Mouse (Mus musculus) limb, embryonic 11.5 days (tissue): ENCODE data around the gene Isca1. TPM values are rescaled to one million over a fixed set of nuclear protein-coding genes. Genes with fewer than 3 reads are reported as not detected.
A peak's percentile ranks its signal among the peaks of the same experiment; 100 is the strongest.

Experiments
- ATAC-seq: fragments of 200-750 bp; cut with Nextera tagmentation; 2 replicates; pipeline ENCODE4 v1.8.0; 2017; ENCODE audit warnings: low read depth; ENCODE audit not compliant: insufficient number of reproducible peaks, low FRiP score, low TSS enrichment
- DNase-seq: peaks from one replicate; pipeline ENCODE4 v3.0.0-alpha.2; 2015; ENCODE audit warnings: low spot score
- H3K27ac ChIP-seq: fragments of 300-500 bp; sonication (generic); replicated peaks from 2 replicates; pipeline ENCODE4 v1.5.1; 2014; ENCODE audit warnings: low read depth, mild to moderate bottlenecking, low read length
- H3K27me3 ChIP-seq: fragments of 300-500 bp; sonication (generic); 2 replicates; pipeline ENCODE4 v1.6.1; 2014; ENCODE audit warnings: mild to moderate bottlenecking, low read length, mixed read lengths; ENCODE audit not compliant: control insufficient read depth, insufficient read depth
- H3K36me3 ChIP-seq: fragments of 300-500 bp; sonication (generic); 2 replicates; pipeline ENCODE4 v1.6.1; 2014; ENCODE audit warnings: mild to moderate bottlenecking, low read length, moderate library complexity, mixed read lengths; ENCODE audit not compliant: control insufficient read depth, insufficient read depth
- H3K4me1 ChIP-seq: fragments of 300-500 bp; sonication (generic); 2 replicates; pipeline ENCODE4 v1.6.1; 2014; ENCODE audit warnings: low read length, mixed read lengths; ENCODE audit not compliant: control insufficient read depth, insufficient read depth
- H3K4me2 ChIP-seq: fragments of 300-500 bp; sonication (generic); 2 replicates; pipeline ENCODE4 v1.6.1; 2014; ENCODE audit warnings: low read depth, mild to moderate bottlenecking, moderate library complexity; ENCODE audit not compliant: severe bottlenecking
- H3K4me3 ChIP-seq: fragments of 300-500 bp; sonication (generic); 2 replicates; pipeline ENCODE4 v1.5.1; 2014; ENCODE audit warnings: low read depth, low read length
- H3K9ac ChIP-seq: fragments of 300-500 bp; sonication (generic); 2 replicates; pipeline ENCODE4 v1.6.1; 2014; ENCODE audit warnings: mild to moderate bottlenecking, low read length
- H3K9me3 ChIP-seq: fragments of 300-500 bp; sonication (generic); 2 replicates; pipeline ENCODE4 v1.6.1; 2016; ENCODE audit warnings: low read length; ENCODE audit not compliant: control insufficient read depth
- WGBS: fragments of 180-500 bp; shearing (Covaris S2); extraction: QIAGEN DNeasy Blood & Tissue Kit; methylation state at CpG from one replicate; pipeline ENCODE4 v1.1.7; 2014; 5-methylcytosine and 5-hydroxymethylcytosine counted together
- polyA plus RNA-seq: library from polyadenylated mRNA; unstranded; fragments of >200 nt; fragmentation: Nextera tagmentation; extraction: Ambion mirVana; gene quantifications from 2 replicates; pipeline ENCODE4 v1.2.1, GENCODE M21; 2014

Isca1 gene
- polyA plus RNA-seq, 1 experiment from 2014 or later, result 108 TPM

DNA sequence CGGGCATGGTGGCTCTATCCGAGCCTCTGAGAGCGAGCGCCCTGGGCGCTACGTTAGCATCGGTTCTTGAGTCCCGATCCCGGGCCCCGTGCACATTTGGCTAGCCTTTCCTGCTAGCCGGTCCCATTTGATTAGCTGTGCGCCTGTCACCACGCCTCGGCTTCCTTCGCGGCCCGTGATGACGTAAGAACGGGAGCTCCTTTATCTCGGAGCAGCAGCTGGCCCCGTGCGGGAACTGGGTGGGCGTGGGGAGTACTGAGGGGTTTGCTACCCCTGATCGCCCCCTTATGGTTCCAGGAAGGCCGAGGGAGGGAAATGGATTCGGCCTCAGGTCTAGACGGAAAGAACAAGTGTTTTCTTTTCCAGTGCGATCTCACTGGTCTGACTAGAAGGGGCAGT lies 553 bp upstream of the Isca1 start:
- peaks cover 16% of the 10 kb centered on the region for H3K4me1 ChIP-seq
- H3K27ac ChIP-seq, result peak overlapping the region; percentile 94
- no peaks in the 10 kb centered on the region for H3K9me3 ChIP-seq
- under 1% methylated on average over 28 of the region's 28 CpGs for WGBS
- peak; percentile 90 for DNase-seq
- no peaks in the 10 kb centered on the region for H3K27me3 ChIP-seq
- peak overlapping the region; percentile 70 for H3K9ac ChIP-seq
- H3K4me2 ChIP-seq, result peak overlapping the region; percentile 74
- peak overlapping the region; percentile 81 for H3K4me3 ChIP-seq
- peak; percentile 87 for ATAC-seq
- peaks cover 4% of the 10 kb centered on the region; the same call in 1 of the 2 replicates for H3K36me3 ChIP-seq

DNA sequence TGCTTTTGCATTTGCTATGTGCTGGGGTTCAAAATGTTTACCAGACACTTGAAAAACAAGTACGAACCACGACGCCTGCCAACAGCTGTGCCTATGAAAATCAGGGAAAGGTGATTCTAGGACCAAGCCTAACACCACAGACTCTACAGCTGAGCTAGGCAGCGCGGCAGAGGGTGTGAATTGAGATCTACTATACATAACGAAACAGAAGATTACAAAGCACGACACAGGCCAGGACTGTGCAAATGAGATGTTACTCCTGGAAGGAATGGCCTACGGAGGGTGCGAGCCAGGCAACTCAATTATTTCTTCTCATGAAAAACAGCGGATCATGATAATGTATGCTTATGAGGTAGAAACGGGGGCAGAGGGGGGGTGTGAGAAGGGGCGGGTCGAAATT lies 1.1 kb downstream of the Isca1 start:
- Histone ChIP-seq H3K27ac (no peak overlapping the region; the same call in 1 of the 2 replicates), H3K9ac (no peak overlapping the region), H3K36me3 (peaks cover 4% of the 10 kb centered on the region; the same call in 1 of the 2 replicates), H3K9me3 (no peaks in the 10 kb centered on the region), H3K4me2 (peak overlapping the region; percentile 74), H3K4me3 (peak overlapping the region; percentile 81), H3K27me3 (no peaks in the 10 kb centered on the region), H3K4me1 (peaks cover 16% of the 10 kb centered on the region)
- no peak for ATAC-seq
- peak; percentile 25 for DNase-seq
- WGBS, result 41% methylated on average over 13 of the region's 13 CpGs

DNA sequence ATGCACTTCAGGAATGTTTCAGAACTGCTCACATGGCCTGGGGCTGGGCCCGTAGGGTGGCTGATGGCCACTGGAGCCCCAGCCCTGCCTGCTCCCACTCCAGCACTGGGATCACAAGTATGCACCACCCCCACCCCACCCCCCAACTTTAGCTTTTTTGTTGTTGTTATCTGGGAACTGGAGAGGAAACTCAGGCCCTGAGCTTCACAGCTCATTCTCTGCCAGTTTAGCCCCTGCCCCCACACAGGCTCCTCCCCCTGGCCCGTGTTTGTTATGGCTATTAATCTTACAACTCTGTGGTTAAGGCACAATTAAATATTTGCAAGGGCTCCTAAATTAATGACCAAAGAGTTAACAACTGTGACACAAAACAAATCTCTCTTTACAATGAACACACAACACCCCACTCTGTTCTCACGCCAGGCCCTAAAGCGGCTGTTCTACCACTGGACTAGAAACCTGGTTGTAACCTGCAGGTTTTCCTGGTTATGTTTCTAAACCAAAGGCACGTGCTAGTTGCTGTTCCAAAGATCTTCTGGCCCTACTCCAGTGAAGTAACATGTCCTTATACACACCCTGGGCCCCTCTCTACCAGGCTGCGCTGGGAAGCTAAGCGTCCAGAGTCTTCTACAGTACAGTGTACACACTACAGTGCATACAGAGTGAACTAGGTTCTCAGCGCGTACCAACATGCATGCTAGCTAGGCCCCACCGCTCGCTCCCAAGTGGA lies 2.7 kb downstream of the Isca1 start:
- Histone ChIP-seq H3K4me2 (no peak overlapping the region), H3K4me3 (no peak overlapping the region), H3K27ac (0 out of 2 replicates have a peak overlapping the region, but pooled peaks have one; percentile 26)

DNA sequence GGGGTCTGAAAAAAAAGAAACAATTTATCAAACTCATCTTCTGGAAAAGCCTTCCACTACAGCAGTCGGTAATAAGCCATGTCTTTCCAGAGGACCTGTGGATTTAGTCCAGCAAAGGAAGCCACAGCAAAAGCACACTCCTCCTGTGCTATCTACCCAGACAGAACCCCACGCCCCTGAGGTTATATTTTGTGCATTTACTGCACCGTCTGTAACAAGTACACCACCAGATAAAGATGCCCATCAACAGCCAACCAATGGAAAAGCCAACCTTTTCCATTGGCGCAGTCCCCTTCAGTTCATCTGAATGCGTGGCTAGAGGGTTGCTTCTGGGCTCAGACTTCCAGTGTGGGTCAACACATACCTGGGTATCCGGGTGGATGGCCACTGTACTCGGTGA lies 6.8 kb downstream of the Isca1 start:
- H3K9ac ChIP-seq, result no peak overlapping the region
- H3K36me3 ChIP-seq, result peaks cover 2% of the 10 kb centered on the region; the same call in 1 of the 2 replicates
- ATAC-seq (no peak), DNase-seq (no peak)
- H3K4me1 ChIP-seq, result peaks cover 10% of the 10 kb centered on the region; the same call in 1 of the 2 replicates
- no peak overlapping the region for H3K4me2 ChIP-seq
- H3K27ac ChIP-seq, result no peak overlapping the region
- no peaks in the 10 kb centered on the region for H3K9me3 ChIP-seq
- no peaks in the 10 kb centered on the region for H3K27me3 ChIP-seq
- 92% methylated on average over 7 of the region's 7 CpGs for WGBS
- no peak overlapping the region for H3K4me3 ChIP-seq

More for the DNA sequence above, 2.7 kb downstream of the Isca1 start:
- H3K36me3 ChIP-seq, result no peaks in the 10 kb centered on the region
- H3K9me3 ChIP-seq, result no peaks in the 10 kb centered on the region
- 75% methylated on average over 11 of the region's 11 CpGs for WGBS
- H3K9ac ChIP-seq, result no peak overlapping the region
- no peaks in the 10 kb centered on the region for H3K27me3 ChIP-seq
- H3K4me1 ChIP-seq, result peaks cover 16% of the 10 kb centered on the region
- no peak for ATAC-seq
- DNase-seq, result no peak

DNA sequence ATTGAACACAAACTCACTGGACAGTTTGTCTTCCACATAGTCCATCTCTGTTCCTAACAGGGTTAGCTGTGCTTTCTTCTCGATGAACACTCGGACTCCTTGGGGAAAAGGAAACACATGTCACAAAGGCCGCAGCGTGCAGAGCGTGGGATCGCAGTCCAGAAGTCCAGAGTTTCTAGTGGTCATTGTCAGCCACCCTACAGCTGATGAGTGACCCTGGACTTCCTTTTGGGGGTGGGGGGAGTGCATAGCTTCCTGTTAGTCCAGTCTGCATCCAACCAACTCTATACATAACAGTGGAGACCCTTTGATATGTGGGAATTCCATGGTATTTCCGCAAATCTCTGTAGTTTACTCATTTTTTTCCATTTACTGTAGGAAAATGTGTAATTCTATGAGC lies 12.7 kb downstream of the Isca1 start:
- Histone ChIP-seq H3K9me3 (no peaks in the 10 kb centered on the region), H3K9ac (no peak overlapping the region), H3K4me3 (no peak overlapping the region), H3K4me1 (no peaks in the 10 kb centered on the region), H3K27ac (no peak overlapping the region), H3K27me3 (no peaks in the 10 kb centered on the region), H3K4me2 (no peak overlapping the region), H3K36me3 (peaks cover 5% of the 10 kb centered on the region; the same call in 1 of the 2 replicates)
- DNase-seq, result no peak
- 94% methylated on average over 7 of the region's 7 CpGs for WGBS
- ATAC-seq, result no peak

DNA sequence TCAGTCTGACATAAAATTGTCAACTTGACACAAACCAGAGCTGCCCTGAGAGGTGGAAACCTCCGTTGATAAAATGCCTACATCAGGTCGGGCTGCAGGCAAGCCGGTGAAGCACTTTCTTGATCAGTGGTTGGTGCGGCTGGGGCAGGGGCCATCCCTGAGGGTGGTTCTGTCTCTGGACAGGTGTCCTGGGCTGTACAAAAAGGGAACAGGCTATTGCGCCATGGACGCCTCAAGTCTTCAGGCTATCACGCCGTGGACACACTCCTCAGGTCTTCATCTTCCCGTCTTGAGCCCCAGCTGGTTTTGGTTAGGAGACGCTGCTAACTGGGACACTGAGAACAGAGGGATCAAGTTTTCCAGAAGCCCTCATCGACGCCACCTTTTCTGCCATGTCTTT lies 19.3 kb downstream of the Isca1 start:
- H3K27me3 ChIP-seq, result no peaks in the 10 kb centered on the region
- H3K9ac ChIP-seq, result no peak overlapping the region
- 0 out of 2 replicates have a peak, but pooled peaks cover 2% of the 10 kb centered on the region for H3K4me1 ChIP-seq
- ATAC-seq, result no peak
- no peak overlapping the region for H3K27ac ChIP-seq
- no peak overlapping the region for H3K4me2 ChIP-seq
- DNase-seq, result no peak
- no peak overlapping the region for H3K4me3 ChIP-seq
- WGBS, result 35% methylated on average over 12 of the region's 12 CpGs
- H3K9me3 ChIP-seq, result no peaks in the 10 kb centered on the region
- no peaks in the 10 kb centered on the region for H3K36me3 ChIP-seq

DNA sequence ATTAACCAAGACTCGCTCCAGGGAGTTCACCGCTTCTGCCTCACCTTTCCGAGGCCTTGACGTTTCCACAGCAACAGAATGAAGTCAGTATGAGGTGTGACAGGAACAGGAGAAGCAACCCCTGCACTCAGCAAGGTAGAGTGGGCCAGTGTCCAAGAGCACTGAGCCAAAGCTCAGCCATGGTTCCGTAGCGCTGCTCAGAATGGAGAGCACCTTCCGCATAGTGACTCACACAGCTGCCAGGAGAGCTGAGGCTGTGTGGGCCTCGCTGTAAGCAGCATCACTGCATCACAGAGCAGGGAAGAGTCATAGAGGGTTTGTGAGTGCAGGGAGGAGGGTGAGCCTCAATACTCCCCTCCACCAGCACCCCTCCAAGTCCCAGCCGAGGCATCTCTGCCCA lies 22.9 kb downstream of the Isca1 start, which contains the start of gene 1700014D04Rik:
Gene 1700014D04Rik (minus strand): TSS at position 42 of the 400 bp plus-strand sequence.
- H3K9ac ChIP-seq, result no peak within 1 kb of the TSS
- no peak within 1 kb of the TSS for H3K4me2 ChIP-seq
- H3K27ac ChIP-seq, result no peak within 1 kb of the TSS
- no peaks in the 10 kb centered on the region for H3K9me3 ChIP-seq
- no peak within 1 kb of the TSS for H3K4me3 ChIP-seq
- H3K36me3 ChIP-seq, result no peaks in the 10 kb centered on the region
- 0 out of 2 replicates have a peak, but pooled peaks cover 2% of the 10 kb centered on the region for H3K4me1 ChIP-seq
- ATAC-seq, result no peak
- no peak for DNase-seq
- WGBS, result 77% methylated on average over 9 of the region's 9 CpGs
- no peaks in the 10 kb centered on the region for H3K27me3 ChIP-seq

DNA sequence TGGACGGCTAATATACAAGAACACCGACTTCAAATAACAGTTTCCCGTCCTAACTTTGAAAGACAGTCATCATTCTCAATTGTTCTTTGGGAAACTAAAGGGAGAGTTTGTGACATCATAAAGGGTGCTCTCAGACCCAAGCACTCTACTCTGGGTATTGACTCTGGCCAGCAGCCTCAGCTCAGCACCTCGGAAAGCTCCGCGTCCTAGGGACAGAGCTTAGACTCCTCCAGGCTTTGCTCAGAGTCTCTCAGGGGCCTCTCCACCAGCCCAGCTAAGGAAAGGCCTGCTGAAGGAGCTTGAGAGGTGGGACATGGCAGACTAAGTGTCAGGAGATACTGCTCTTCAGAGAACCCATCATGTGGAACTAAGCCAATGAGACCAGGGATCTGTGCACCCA lies 23.4 kb downstream of the Isca1 start:
- 70% methylated on average over 6 of the region's 6 CpGs for WGBS

More for the DNA sequence above, 23.4 kb downstream of the Isca1 start:
- H3K4me3 ChIP-seq, result no peak overlapping the region
- no peak overlapping the region for H3K4me2 ChIP-seq
- DNase-seq (peak; percentile 55), ATAC-seq (no peak)
- no peak overlapping the region for H3K9ac ChIP-seq
- H3K36me3 ChIP-seq, result no peaks in the 10 kb centered on the region
- no peak overlapping the region for H3K27ac ChIP-seq
- 0 out of 2 replicates have a peak, but pooled peaks cover 2% of the 10 kb centered on the region for H3K4me1 ChIP-seq
- H3K27me3 ChIP-seq, result no peaks in the 10 kb centered on the region
- H3K9me3 ChIP-seq, result no peaks in the 10 kb centered on the region
